Mouse (Mus musculus): ENCODE data around the gene Twnk.

DNA sequence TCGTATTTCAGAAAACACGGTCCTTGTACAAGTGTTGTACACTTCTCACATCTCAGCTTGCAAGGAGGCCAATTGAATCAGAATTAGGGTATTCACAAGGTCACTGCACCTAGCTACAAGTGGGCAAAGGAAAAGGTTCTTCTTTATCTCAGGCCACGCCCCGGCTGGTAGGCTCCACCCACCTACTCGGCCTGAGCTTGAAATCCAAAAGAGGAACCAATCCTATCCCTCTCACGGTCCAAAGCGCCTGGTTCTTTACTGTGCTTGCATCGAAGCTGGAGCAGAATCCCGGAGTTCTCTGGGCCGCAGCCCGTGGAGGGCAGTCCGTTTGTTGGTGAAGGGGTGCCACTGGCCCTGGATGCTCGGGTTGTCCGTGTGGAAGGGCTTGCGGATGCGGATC, at the start of gene Twnk:
- TF ChIP-seq CTCF (conservative IDR thresholded peaks at IDR 0.05; ENCODE audit: low read length) (no peak), POU5F1 (IDR thresholded peaks at IDR 0.05; ENCODE audit: borderline replicate concordance, low read length) (no peak)

Data from E14TG2a.4 (cell line).